Mouse (Mus musculus): ENCODE measurements at regions not wholly inside any gene's neighbourhood (a gene's known extent, or its start where the extent isn't known, plus 50 kb on each side); places are given as distances from the start of the nearest gene placed in this dataset.

GRCm38 (mm10) chr7:68905793-68906192 is 156.8 kb upstream of the Arrdc4 start:
- Histone ChIP-seq H3K27ac (replicated peaks) (no peak overlapping the region), H3K4me3 (no peak overlapping the region), H3K36me3 (replicated peaks) (no peaks in the 10 kb centered on the region), H3K9me3 (no peaks in the 10 kb centered on the region), H3K4me1 (no peaks in the 10 kb centered on the region), H3K27me3 (replicated peaks; ENCODE audit: low read depth, poor library complexity, severe bottlenecking) (no peaks in the 10 kb centered on the region)
- 93% methylated on average over 4 of the region's 4 CpGs for WGBS
- DNase-seq (ENCODE audit: low spot score), result no peak

DNA sequence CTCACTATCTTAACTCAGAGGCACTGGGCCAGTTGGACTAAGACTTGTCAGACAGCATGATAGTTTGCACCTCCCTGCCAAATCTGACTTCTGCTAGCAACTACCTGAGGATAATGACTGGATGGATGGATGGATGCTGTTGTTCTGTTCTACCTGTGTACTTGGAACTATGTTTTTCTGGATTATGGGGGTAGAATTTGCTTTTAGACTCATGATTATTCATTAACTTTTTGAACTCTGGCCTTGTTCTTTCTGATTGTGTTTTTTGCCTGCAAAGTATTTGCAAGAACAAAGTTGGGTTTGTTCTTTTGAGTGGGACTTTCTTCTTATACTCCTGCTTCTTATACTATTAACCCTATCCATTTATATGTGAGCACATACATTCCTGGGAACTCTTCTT is 137.1 kb upstream of the Arrdc4 start:
- Histone ChIP-seq H3K27me3 (replicated peaks; ENCODE audit: low read depth, poor library complexity, severe bottlenecking) (no peaks in the 10 kb centered on the region), H3K4me1 (0 out of 2 replicates have a peak, but pooled peaks cover 5% of the 10 kb centered on the region), H3K4me3 (no peak overlapping the region), H3K27ac (replicated peaks) (no peak overlapping the region), H3K9me3 (no peaks in the 10 kb centered on the region), H3K36me3 (replicated peaks) (no peaks in the 10 kb centered on the region)
- DNase-seq (ENCODE audit: low spot score), result no peak

DNA sequence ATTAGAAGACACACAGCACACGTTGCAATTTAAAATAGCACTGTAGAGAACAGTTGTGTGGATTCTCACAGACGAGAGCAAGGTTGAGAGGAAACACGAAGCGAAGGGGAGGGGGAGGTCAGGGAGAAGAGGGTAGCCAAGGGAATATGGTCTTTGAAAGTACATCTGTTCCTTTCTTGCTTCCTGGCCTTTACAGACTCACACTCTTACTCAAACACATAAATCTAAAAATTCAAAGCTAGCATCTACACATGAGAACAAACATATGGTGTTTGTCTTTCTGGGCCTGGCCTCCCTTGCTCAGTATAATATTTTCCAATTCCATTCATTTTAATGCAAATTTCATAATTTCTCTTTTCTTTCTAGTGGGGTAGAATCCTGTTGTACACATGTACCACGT is 124.0 kb upstream of the Arrdc4 start:
- H3K27ac ChIP-seq (replicated peaks), result no peak overlapping the region
- H3K27me3 ChIP-seq (replicated peaks; ENCODE audit: low read depth, poor library complexity, severe bottlenecking), result no peaks in the 10 kb centered on the region
- WGBS, result 73% methylated on average over 5 of the region's 5 CpGs
- no peaks in the 10 kb centered on the region for H3K9me3 ChIP-seq
- no peak overlapping the region for H3K4me3 ChIP-seq
- H3K4me1 ChIP-seq, result no peaks in the 10 kb centered on the region
- DNase-seq (ENCODE audit: low spot score), result no peak
- H3K36me3 ChIP-seq (replicated peaks), result no peaks in the 10 kb centered on the region

DNA sequence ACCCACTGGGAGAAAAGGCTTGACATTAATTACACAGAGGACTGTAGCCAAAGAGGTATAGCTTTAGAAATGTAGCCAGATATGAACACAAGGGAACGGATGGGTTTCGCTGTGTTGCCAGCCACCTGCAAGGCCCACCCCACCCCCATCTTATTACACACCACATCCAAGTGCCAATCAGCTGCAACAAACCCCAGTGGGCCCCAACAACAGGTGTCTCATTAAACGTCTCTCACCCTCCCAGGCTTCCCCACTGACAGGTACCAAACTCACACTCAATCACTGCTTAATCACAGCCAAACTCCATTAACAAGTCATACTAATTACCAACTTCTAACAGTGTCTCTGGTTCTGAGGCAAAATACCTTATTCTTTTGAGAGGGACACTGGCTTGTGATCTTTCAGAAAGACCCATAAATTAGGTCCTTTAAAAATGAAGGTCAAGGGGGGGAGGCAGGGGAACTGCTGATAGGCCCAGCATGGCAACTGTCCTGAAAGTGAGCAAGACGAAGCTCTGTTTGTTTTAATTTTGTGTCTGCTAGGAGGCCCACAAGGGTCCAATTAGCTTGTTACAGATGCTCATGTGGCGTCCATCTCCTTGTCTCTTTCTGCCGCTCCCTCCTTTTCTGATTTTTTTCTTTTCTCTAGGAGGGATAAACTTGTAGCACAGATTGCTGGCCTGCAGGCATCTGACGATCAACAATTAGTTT is 115.4 kb upstream of the Arrdc4 start:
- H3K27ac ChIP-seq (replicated peaks), result no peak overlapping the region
- H3K4me1 ChIP-seq, result peaks cover 13% of the 10 kb centered on the region
- H3K4me3 ChIP-seq, result no peak overlapping the region
- H3K27me3 ChIP-seq (replicated peaks; ENCODE audit: low read depth, poor library complexity, severe bottlenecking), result no peaks in the 10 kb centered on the region
- no peak for DNase-seq (ENCODE audit: low spot score)
- no peaks in the 10 kb centered on the region for H3K36me3 ChIP-seq (replicated peaks)
- H3K9me3 ChIP-seq, result no peaks in the 10 kb centered on the region
- 52% methylated on average over 7 of the region's 7 CpGs for WGBS

- peak; percentile 14 for DNase-seq (ENCODE audit: low spot score)
- Histone ChIP-seq H3K4me3 (no peak overlapping the region), H3K27me3 (replicated peaks; ENCODE audit: low read depth, poor library complexity, severe bottlenecking) (no peaks in the 10 kb centered on the region), H3K9me3 (no peaks in the 10 kb centered on the region), H3K27ac (replicated peaks) (no peak overlapping the region), H3K36me3 (replicated peaks) (no peaks in the 10 kb centered on the region), H3K4me1 (0 out of 2 replicates have a peak, but pooled peaks cover 6% of the 10 kb centered on the region)
- 71% methylated on average over 2 of the region's 2 CpGs for WGBS
These were observed 109.6 kb upstream of the Arrdc4 start for GRCm38 (mm10) chr7:68858471-68859210.

GRCm38 (mm10) chr7:68851981-68852575 is 103.0 kb upstream of the Arrdc4 start:
- no peak overlapping the region for H3K4me3 ChIP-seq
- 49% methylated on average over 3 of the region's 3 CpGs for WGBS
- no peaks in the 10 kb centered on the region for H3K9me3 ChIP-seq
- no peak for DNase-seq (ENCODE audit: low spot score)
- H3K36me3 ChIP-seq (replicated peaks), result no peaks in the 10 kb centered on the region
- no peaks in the 10 kb centered on the region for H3K27me3 ChIP-seq (replicated peaks; ENCODE audit: low read depth, poor library complexity, severe bottlenecking)
- 0 out of 2 replicates have a peak, but pooled peaks cover 2% of the 10 kb centered on the region for H3K4me1 ChIP-seq
- no peak overlapping the region for H3K27ac ChIP-seq (replicated peaks)

GRCm38 (mm10) chr7:68844606-68845005 is 95.6 kb upstream of the Arrdc4 start:
- Histone ChIP-seq H3K27ac (replicated peaks) (no peak overlapping the region), H3K4me3 (no peak overlapping the region), H3K4me1 (peaks cover 5% of the 10 kb centered on the region; the same call in 1 of the 2 replicates), H3K27me3 (replicated peaks; ENCODE audit: low read depth, poor library complexity, severe bottlenecking) (no peaks in the 10 kb centered on the region), H3K36me3 (replicated peaks) (no peaks in the 10 kb centered on the region), H3K9me3 (no peaks in the 10 kb centered on the region)
- WGBS, result 80% methylated on average over 7 of the region's 7 CpGs
- DNase-seq (ENCODE audit: low spot score), result no peak

- no peak overlapping the region for H3K27ac ChIP-seq (replicated peaks)
- DNase-seq (ENCODE audit: low spot score), result peak; percentile 45
These were observed 94.3 kb upstream of the Arrdc4 start for GRCm38 (mm10) chr7:68843374-68843773.

DNA sequence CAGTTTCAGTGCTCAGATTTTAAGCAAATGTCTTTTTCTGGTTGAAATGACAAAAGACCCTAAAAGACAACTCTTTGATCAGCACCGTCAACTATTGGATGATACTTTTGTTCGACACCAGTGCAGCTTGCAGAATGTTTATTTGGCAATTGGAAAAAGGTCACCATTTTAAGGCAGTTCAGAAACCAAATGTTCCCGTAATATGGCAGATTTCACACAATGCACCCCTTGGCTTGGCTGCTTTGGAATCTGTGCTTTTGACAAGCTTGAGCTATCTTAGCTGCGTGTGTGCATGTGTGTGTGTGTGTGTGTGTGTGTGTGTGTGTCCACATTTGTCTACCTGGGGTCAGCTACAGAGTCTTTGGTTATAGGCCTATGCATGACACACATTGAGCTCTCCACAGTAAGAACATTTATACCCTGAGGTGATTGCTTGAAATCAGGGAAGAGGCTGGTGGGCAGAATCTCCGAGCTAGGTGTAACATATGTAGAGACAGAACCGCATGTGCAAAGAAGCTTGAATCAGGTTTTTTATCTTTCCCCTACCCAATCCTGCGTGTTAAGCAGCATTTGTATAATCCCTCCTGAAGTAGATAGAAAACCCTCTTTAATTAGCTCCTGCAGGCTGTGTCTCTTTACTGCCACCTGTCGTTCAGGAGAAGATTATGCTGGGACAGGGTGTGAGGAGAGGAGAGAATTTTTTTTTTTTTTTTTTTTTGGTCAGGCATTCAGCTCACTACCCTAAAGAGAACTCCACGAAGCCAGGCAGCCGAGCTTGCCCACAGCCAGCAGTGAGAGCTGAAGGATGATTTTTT is 85.1 kb upstream of the Arrdc4 start:
- WGBS, result 49% methylated on average over 10 of the region's 10 CpGs
- Histone ChIP-seq H3K4me1 (peaks cover 18% of the 10 kb centered on the region), H3K27me3 (replicated peaks; ENCODE audit: low read depth, poor library complexity, severe bottlenecking) (no peaks in the 10 kb centered on the region), H3K27ac (replicated peaks) (no peak overlapping the region), H3K36me3 (replicated peaks) (no peaks in the 10 kb centered on the region), H3K4me3 (no peak overlapping the region), H3K9me3 (no peaks in the 10 kb centered on the region)
- DNase-seq (ENCODE audit: low spot score), result no peak

More at GRCm38 (mm10) chr7:68843374-68843773, 94.3 kb upstream of the Arrdc4 start:
- Histone ChIP-seq H3K27me3 (replicated peaks; ENCODE audit: low read depth, poor library complexity, severe bottlenecking) (no peaks in the 10 kb centered on the region), H3K36me3 (replicated peaks) (no peaks in the 10 kb centered on the region), H3K9me3 (no peaks in the 10 kb centered on the region), H3K4me3 (no peak overlapping the region), H3K4me1 (peaks cover 5% of the 10 kb centered on the region; the same call in 1 of the 2 replicates)
- 46% methylated on average over 4 of the region's 4 CpGs for WGBS

DNA sequence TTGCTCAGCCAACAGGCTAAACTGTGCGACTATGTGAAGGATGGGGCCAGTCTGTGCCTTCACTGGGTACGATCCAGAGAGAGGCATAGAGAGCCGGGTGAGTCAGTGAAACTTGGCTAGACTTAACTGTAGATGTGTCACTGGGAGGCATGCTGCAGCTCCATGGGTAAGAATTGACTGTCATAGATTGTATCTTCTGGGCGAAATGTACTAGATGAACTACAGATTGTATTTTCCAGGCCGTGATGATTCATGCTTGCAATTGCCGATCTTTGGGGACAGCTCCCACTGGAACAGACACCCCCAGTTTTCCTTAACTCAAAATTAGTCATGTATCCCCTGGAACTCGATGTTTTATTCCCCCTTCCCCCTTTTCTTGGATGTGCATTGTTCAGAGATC is 84.5 kb upstream of the Arrdc4 start:
- DNase-seq (ENCODE audit: low spot score), result no peak
- Histone ChIP-seq H3K4me1 (peaks cover 18% of the 10 kb centered on the region), H3K4me3 (no peak overlapping the region), H3K27me3 (replicated peaks; ENCODE audit: low read depth, poor library complexity, severe bottlenecking) (no peaks in the 10 kb centered on the region), H3K27ac (replicated peaks) (no peak overlapping the region), H3K9me3 (no peaks in the 10 kb centered on the region), H3K36me3 (replicated peaks) (no peaks in the 10 kb centered on the region)
- 90% methylated on average over 7 of the region's 7 CpGs for WGBS

DNA sequence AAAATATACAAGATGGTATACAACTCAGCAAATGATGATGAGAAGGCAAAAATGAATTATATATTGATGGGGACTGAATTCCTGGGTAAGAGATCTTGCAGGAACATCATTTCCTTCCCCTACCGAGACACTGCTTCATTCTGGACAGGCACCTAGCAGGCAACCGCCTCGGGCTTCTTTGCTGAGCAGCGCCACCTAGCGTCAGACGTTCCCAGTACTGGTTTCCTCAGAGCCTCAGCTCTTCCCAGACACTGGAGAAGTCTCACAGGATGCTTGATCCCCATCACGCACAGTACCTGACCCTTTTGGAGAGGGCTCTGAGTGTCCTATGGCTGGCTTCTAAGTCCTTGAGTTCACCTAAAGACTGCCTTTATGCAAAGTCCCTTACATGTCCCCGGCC is 80.8 kb upstream of the Arrdc4 start:
- Histone ChIP-seq H3K4me3 (no peak overlapping the region), H3K36me3 (replicated peaks) (no peaks in the 10 kb centered on the region), H3K27ac (replicated peaks) (no peak overlapping the region), H3K9me3 (no peaks in the 10 kb centered on the region), H3K4me1 (peaks cover 13% of the 10 kb centered on the region), H3K27me3 (replicated peaks; ENCODE audit: low read depth, poor library complexity, severe bottlenecking) (no peaks in the 10 kb centered on the region)
- DNase-seq (ENCODE audit: low spot score), result peak; percentile 86
- 18% methylated on average over 8 of the region's 8 CpGs for WGBS

DNA sequence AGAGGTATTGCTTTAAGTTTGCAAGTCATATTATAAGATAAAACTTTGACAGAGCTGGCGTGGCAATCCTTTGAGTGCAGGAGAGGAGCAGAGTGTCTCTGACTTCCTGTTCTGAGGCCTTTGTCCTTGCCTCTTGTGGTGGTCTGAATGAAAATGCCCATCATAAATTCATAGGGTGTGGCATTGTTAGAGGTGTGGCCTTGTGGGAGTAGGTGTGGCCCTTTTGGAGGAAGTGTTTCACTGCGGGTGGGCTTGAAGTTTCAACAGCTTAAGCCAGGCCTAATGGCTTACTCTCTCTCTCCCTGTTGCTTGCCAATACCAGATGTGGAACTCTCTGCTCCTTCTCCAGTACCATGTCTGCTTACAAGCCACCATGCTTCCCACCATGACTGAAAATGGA is 75.4 kb upstream of the Arrdc4 start:
- Histone ChIP-seq H3K27me3 (replicated peaks; ENCODE audit: low read depth, poor library complexity, severe bottlenecking) (no peaks in the 10 kb centered on the region), H3K4me3 (no peak overlapping the region), H3K36me3 (replicated peaks) (no peaks in the 10 kb centered on the region), H3K9me3 (no peaks in the 10 kb centered on the region), H3K27ac (replicated peaks) (no peak overlapping the region), H3K4me1 (peaks cover 8% of the 10 kb centered on the region)
- 84% methylated on average over 2 of the region's 2 CpGs for WGBS
- DNase-seq (ENCODE audit: low spot score), result no peak
